Mouse (Mus musculus) kidney, postnatal 14 days (tissue): Measurements from ENCODE around the gene Gm49601.

Experiments
- DNase-seq: peaks from one replicate; pipeline ENCODE4 v3.0.0; 2022; ENCODE audit warnings: mixed read lengths

Gene Gm49601

GRCm38 (mm10) chr16:18629390-18630231 lies 3.4 kb upstream of the Gm49601 start, which contains the start of gene Sept5:
TSS of gene Sept5 (minus strand) at chr16:18629954.
- peak; percentile 81 for DNase-seq

- no peak for DNase-seq
These were observed 2.7 kb upstream of the Gm49601 start for GRCm38 (mm10) chr16:18628948-18629340.

GRCm38 (mm10) chr16:18628206-18628947 lies 2.1 kb upstream of the Gm49601 start:
- no peak for DNase-seq

GRCm38 (mm10) chr16:18627163-18627562 lies 936 bp upstream of the Gm49601 start:
- DNase-seq = no peak

GRCm38 (mm10) chr16:18625791-18626311 lies 376 bp downstream of the Gm49601 start:
- no peak for DNase-seq

GRCm38 (mm10) chr16:18625097-18625496 lies 1.1 kb downstream of the Gm49601 start:
- no peak for DNase-seq

- no peak for DNase-seq
These were observed 1.6 kb downstream of the Gm49601 start for GRCm38 (mm10) chr16:18624641-18625040.

- no peak for DNase-seq
These were observed 2.3 kb downstream of the Gm49601 start for GRCm38 (mm10) chr16:18623751-18624540.

GRCm38 (mm10) chr16:18622916-18623750 lies 3.1 kb downstream of the Gm49601 start:
- DNase-seq = no peak

- no peak for DNase-seq
These were observed 4.2 kb downstream of the Gm49601 start, which contains the start of gene Gp1bb for GRCm38 (mm10) chr16:18622019-18622418. TSS of gene Gp1bb (minus strand) at chr16:18622403.

- no peak for DNase-seq
These were observed 4.7 kb downstream of the Gm49601 start for GRCm38 (mm10) chr16:18621362-18622001.

GRCm38 (mm10) chr16:18620601-18621361 lies 5.4 kb downstream of the Gm49601 start:
- DNase-seq = no peak

- no peak for DNase-seq
These were observed 6.0 kb downstream of the Gm49601 start for GRCm38 (mm10) chr16:18620201-18620600.

GRCm38 (mm10) chr16:18619110-18619509 lies 7.1 kb downstream of the Gm49601 start:
- no peak for DNase-seq

GRCm38 (mm10) chr16:18618297-18618696 lies 7.9 kb downstream of the Gm49601 start:
- no peak for DNase-seq

- DNase-seq = peak; percentile 88
These were observed 8.7 kb downstream of the Gm49601 start for GRCm38 (mm10) chr16:18617370-18618065.

- no peak for DNase-seq
These were observed 12.9 kb downstream of the Gm49601 start for GRCm38 (mm10) chr16:18613301-18613700.

GRCm38 (mm10) chr16:18611752-18612151 lies 14.5 kb downstream of the Gm49601 start:
- DNase-seq = no peak

- DNase-seq = no peak
These were observed 17.1 kb downstream of the Gm49601 start for GRCm38 (mm10) chr16:18609099-18609498.

GRCm38 (mm10) chr16:18608226-18608625 lies 18.0 kb downstream of the Gm49601 start:
- DNase-seq = no peak
